Mouse (Mus musculus) liver, postnatal 0 days (tissue): ENCODE measurements at regions not wholly inside any gene's neighbourhood (a gene's known extent, or its start where the extent isn't known, plus 50 kb on each side); places are given as distances from the start of the nearest gene placed in this dataset.
A peak's percentile ranks its signal among the peaks of the same experiment; 100 is the strongest.

ENCODE experiments used
- CTCF ChIP-seq: sonication (generic); IDR thresholded peaks from 2 replicates; pipeline ENCODE4 v1.5.1; 2016; ENCODE audit warnings: antibody characterized with exemption, low read depth
- EP300 ChIP-seq: IDR thresholded peaks from 2 replicates; pipeline ENCODE4 v1.6.1; 2016; ENCODE audit warnings: antibody characterized with exemption, low read depth, mild to moderate bottlenecking

GRCm38 (mm10) chr17:48613491-48613890 is 158.8 kb downstream of the Unc5cl start:
- TF ChIP-seq CTCF, result peak; percentile 32; the same call in 1 of the 2 replicates
- no peak for TF ChIP-seq EP300
